Mouse (Mus musculus): ENCODE data around the gene Cdon.
"Not testable (repeated sequence)": the region's sequence is repeated elsewhere in the genome, so short reads cannot be mapped to it uniquely, and the experiment has no call there.

Gene Cdon

GRCm38 (mm10) chr9:35420805-35421719 is at the start of gene Cdon:
Gene Cdon, plus strand, starts transcription at chr9:35421128.
- DNase-seq (ENCODE audit: low read depth, low spot score) = no peak

DNA sequence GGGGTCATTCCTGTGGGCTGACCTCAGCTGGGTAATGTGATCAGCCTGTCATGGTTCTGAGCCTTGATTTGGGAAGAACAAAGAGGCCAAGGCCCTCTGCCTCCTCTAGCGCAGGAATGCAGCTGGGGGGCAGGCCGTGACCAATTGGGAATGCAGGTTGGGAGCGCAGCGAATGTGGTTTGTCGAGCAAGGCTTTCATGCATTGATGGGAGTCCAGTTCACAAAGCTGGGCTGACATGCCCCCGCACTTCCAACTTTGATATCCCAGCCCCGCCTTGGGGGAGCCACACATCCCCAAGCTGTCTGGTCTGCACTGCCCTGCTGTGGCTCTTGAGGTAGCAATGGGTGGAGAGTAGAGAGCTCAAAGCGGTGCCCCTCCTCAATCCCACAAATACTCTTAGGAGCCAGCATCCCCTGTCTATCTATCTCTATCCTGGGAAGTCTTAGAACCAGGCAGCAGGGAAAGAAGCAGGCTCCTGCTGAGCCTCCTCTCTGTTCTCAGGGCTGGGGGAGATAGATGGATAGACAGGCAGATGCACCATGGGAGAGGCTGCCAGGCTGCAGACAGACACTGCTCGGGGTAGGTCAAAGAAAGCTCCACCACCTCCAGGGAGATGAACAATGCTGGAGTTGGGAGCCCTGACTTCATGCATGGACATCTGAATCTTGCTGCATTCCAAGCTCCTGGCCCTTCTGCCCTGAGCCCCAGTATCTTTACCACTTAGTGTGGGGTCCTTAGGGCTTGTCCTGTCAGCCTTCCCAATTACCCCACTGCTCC is 48.4 kb upstream of the Cdon start:
- DNase-seq (ENCODE audit: low read depth, low spot score) = no peak

DNA sequence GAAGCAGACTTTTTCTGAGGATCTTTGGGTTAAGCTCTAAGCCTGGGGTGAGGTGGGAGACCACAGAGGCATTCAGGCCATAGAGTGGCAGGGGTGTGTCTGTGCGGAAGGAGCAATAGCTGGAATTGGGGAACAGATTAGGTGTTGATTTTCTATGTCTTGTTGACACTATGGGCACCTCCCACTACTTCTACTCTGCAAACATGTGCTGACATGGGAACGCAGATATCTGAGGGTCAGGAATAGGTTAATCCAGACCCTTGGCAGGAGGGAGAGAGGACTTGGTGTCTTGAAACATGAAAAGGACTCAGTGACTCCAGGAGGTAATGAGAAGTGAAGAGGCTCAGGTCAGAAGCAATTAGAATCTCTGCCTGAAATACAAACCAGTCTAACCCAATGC is 43.0 kb upstream of the Cdon start:
- no peak for DNase-seq (ENCODE audit: low read depth, low spot score)

DNA sequence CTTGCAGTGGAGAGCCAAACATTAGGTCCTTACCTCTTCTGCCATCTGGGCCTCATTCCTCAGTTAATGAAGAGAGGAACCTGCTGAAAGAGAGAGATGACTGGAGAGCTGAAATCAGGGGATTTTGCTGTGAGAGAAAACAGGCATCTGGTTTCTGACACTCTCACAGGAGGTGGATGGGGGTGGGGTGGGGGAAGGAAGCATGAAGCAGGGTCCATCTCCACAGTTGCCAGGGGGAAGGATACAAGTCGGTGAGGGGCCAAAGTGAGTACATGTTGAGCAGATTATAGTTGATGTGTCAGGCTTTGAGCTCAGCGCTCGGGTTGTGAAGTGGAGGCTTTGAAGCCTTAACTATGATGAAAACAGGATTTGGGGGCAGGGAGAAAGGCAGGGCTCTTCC is 41.9 kb upstream of the Cdon start:
- DNase-seq (ENCODE audit: low read depth, low spot score) = no peak

- no peak for DNase-seq (ENCODE audit: low read depth, low spot score)
Observed at GRCm38 (mm10) chr9:35399896-35400295, 21.0 kb upstream of the Cdon start.

DNA sequence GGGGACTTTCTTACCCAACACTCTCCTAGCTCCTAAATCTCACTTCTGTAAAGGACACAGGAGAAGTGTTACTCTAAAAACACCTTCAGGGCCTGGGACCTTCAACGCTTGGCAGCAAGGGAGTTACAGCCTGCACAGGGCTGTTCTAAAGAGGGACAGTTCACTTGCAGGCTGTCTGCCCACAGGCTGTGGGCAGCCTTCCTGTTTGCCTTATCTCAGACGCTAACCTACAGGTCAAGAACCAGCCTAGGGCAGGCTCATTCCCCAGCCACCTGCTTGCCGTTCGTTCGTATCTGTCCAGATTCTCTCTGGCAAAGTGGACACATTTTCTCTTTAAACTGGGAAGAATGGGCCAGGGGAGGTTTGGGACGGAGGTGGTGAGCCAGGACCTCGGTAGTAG is 20.5 kb upstream of the Cdon start:
- DNase-seq (ENCODE audit: low read depth, low spot score) = no peak

GRCm38 (mm10) chr9:35400831-35401230 is 20.1 kb upstream of the Cdon start:
- no peak for DNase-seq (ENCODE audit: low read depth, low spot score)

DNA sequence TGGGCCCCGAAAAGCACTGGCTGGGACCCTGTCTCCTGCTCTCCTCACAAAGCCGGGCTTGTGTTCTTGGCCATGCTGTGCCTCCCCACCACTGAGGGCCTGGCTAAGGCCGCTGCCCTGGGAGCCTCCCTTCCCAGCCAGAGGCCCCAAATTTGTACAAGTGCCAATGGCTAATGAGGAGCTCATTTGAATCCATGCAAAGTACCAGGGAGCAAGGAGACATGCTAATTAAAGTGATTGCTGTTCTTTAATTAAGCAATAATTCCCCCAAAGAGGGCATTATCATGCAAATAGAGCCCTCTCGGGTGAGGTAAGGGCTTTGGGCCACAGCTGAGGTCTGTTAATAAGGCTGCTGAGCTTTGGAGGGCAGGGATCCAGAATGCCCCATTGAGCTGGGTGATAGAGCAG is 18.3 kb upstream of the Cdon start:
- DNase-seq (ENCODE audit: low read depth, low spot score) = no peak

GRCm38 (mm10) chr9:35403490-35403889 is 17.4 kb upstream of the Cdon start:
- DNase-seq (ENCODE audit: low read depth, low spot score) = no peak

DNA sequence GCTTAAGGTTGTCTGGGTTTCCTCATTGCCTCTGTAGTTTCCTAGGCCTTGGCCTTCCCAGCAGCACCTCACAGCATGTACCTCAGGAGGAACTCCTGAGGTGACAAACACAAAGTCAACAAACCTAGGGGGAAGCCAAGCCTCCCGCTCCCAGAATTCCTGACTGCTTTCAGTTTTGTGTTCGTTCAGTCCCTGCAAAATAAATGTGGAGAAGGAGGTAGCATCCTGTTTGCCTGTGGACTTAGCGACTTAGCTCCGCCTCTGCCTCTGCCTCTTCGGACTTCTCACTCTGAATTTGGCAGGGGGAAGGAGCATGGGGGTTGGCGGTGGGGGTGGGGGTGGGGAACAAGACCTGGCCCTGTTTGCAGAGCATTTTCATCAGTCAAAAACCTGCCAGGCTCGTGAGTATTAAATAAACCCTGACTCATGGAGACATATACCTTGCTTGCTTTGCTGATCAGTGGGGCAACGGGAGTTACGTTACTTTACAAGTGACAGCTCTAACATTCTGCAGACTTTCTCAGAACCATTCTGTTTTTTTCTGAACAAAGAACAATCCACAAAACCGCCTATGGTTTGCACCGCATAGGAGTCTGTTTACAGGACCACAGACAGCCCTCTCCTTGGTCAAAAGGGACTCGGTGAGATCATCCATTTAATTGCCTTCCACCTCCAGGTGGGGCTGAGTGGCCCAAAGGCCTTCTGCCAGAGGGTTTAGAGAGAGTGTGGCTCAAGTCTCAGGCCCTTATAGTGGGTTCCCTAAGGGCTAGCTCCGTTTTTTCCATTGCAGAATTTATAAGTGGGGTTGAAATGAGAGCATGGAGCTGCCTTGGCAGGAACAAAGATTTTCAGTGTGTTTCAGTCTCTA is 15.7 kb upstream of the Cdon start:
- DNase-seq (ENCODE audit: low read depth, low spot score) = no peak

GRCm38 (mm10) chr9:35411225-35411965 is 9.5 kb upstream of the Cdon start:
- no peak for DNase-seq (ENCODE audit: low read depth, low spot score)

- DNase-seq (ENCODE audit: low read depth, low spot score) = no peak
Observed at GRCm38 (mm10) chr9:35411975-35412374, 9.0 kb upstream of the Cdon start.

DNA sequence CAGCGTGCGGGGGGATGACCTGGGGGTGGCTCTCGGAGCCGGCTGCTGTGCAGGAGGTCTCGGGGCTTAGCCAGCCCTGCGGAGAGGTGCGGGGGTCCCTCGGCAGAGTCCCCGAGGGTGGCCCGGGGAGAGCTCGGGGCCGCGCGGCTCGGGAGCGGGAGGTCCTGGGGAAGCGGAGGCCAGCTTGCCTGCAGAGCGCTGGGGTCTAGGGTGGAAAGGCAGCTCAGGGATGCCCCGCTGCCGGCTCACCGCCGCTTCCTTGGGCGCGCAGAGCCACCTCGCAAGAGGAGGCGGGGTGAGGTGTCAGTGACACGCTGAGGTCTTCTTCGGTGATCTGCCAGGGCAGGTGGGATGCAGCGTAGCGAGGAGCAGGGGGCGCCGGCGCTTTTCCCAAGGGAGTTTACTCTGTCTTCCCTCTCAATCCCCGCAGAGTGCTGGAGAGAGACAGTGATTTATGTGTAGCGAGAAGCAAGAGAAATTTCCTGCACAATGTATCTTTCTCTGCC is 855 bp downstream of the Cdon start:
- no peak for DNase-seq (ENCODE audit: low read depth, low spot score)

GRCm38 (mm10) chr9:35422405-35422941 is 1.5 kb downstream of the Cdon start:
- DNase-seq (ENCODE audit: low read depth, low spot score) = no peak

- no peak for DNase-seq (ENCODE audit: low read depth, low spot score)
Observed at GRCm38 (mm10) chr9:35423265-35423664, 2.3 kb downstream of the Cdon start.

DNA sequence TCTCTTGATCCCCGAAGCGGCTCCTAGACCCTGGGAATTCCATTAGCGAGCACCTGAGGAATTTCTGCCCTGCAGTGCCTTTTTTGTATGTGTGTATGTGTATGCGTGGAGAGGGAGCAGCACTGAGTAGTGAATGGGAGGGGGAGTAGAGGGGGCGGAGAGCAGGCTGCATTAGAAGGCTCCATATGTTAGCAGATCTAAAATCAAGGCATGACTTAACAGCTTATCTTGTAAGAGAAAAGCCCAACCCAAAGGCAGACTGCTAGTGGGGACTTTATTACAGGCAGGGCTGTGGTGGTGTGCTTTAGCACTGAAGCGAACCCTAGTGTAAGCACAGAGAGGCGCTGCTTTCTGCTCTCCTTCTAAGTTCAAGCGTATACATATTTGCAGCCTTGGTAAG is 3.7 kb downstream of the Cdon start:
- DNase-seq (ENCODE audit: low read depth, low spot score) = peak; percentile 87

DNA sequence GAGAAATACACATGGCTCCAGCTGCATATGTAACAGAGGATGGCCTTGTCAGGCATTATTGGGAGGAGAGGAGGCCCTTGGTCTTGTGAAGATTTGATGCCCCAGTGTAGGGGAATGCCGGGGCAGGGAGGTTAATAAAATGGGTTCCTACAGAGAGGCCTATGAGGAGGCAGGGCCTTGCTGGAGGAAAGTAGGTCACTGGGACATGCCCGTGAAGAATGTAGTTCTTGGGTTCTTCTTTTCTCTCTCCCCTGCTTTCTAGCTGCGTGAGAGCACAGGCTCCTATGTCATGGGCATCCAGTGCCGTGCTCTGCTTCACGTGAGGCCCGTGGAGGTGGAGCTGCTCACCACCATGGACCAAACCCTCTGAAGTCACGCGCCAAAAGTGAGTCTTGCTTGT is 9.5 kb downstream of the Cdon start:
- DNase-seq (ENCODE audit: low read depth, low spot score) = no peak

- DNase-seq (ENCODE audit: low read depth, low spot score) = no peak
Observed at GRCm38 (mm10) chr9:35431396-35431795, 10.5 kb downstream of the Cdon start.

DNA sequence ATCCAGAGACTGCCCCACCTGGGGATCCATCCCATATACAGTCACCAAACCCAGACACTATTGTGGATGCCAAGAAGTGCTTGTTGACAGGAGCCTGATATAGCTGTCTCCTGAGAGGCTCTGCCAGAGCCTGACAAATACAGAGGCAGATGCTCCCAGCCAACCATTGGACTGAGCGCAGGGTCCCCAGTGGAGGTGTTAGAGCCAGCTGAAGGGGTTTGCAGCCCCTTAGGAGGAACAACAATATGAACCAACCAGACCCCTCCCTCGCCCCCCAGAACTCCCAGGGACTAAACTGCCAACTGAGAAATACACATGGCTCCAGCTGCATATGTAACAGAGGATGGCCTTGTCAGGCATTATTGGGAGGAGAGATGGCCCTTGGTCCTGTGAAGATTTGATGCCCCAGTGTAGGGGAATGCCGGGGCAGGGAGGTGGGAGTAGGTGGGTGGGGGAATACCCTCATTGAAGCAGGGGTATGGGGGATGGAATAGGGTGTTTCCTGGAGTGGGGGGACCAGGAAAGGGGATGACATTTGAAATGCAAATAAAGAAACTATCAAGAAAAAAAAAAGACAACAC is 11.9 kb downstream of the Cdon start:
- DNase-seq (ENCODE audit: low read depth, low spot score) = not testable (repeated sequence)

DNA sequence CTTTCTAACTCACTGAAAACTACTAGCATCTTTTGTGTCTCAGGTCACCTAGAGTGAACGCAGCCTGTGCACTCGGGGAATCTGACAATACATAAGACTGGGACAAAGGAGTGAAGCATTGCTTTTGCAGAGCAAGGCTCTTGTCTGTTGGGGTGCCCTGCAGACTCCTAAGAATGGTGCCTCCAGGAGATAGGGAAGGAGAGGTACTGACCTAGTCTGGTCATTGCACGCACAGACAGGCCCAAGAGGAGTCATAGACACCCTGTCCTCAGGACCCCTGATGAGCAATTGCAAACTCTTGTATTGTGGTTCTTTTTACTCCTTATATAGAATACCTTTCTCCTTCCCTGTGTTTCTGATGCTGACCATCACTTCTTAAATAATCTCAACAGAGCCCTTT is 13.4 kb downstream of the Cdon start:
- no peak for DNase-seq (ENCODE audit: low read depth, low spot score)
